Mouse (Mus musculus) erythroid progenitor cell, adult 5-6 weeks (primary cell): ENCODE data around the gene Pnmt. TPM values are rescaled to one million over a fixed set of nuclear protein-coding genes. Genes with fewer than 3 reads are reported as not detected.
A peak's percentile ranks its signal among the peaks of the same experiment; 100 is the strongest.
"Not testable (repeated sequence)": the region's sequence is repeated elsewhere in the genome, so short reads cannot be mapped to it uniquely, and the experiment has no call there.

Experiments used
- ATAC-seq: replicated peaks from 2 replicates; pipeline ENCODE4 v1.8.0; 2016; ENCODE audit warnings: moderate number of reproducible peaks, mild to moderate bottlenecking, moderate TSS enrichment, inconsistent platforms; ENCODE audit not compliant: poor library complexity, low FRiP score, severe bottlenecking
- total RNA-seq, 2 experiments: library from RNA; stranded (forward) in 1 of 2; stranded (reverse) in 1 of 2; fragments of 150-400 nt in 1 of 2; fragments of 186-747, 209-891 nt in 1 of 2; gene quantifications; 2 replicates each; pipeline versions ENCODE4 v1.2.3 to v1.2.4; 2015 to 2017; ENCODE audit warnings: low replicate concordance in 2 of 2

The Pnmt gene
- total RNA-seq, 2 experiments from 2014 or later = not detected

- no peak for ATAC-seq
Observed at GRCm38 (mm10) chr11:98381651-98382050, 4.6 kb upstream of the Pnmt start.

DNA sequence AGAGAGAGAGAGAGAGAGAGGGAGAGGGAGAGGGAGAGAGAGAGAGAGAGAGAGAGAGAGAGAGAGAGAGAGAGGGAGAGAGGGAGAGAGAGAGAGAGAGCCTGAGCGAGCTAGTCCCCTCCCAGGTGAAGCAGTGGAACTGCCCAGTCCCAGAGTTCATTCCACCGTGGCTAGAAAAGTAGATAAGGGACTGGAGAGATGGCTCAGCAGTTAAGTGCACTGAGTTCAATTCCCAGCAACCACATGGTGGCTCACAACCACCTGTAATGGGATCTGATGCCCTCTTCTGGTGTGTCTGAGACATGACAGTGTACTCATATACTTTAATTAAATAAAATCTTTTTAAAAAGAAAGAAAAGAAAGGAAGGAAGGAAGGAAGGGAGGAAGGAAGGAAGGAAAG is 3.8 kb upstream of the Pnmt start:
- not testable (repeated sequence) for ATAC-seq

DNA sequence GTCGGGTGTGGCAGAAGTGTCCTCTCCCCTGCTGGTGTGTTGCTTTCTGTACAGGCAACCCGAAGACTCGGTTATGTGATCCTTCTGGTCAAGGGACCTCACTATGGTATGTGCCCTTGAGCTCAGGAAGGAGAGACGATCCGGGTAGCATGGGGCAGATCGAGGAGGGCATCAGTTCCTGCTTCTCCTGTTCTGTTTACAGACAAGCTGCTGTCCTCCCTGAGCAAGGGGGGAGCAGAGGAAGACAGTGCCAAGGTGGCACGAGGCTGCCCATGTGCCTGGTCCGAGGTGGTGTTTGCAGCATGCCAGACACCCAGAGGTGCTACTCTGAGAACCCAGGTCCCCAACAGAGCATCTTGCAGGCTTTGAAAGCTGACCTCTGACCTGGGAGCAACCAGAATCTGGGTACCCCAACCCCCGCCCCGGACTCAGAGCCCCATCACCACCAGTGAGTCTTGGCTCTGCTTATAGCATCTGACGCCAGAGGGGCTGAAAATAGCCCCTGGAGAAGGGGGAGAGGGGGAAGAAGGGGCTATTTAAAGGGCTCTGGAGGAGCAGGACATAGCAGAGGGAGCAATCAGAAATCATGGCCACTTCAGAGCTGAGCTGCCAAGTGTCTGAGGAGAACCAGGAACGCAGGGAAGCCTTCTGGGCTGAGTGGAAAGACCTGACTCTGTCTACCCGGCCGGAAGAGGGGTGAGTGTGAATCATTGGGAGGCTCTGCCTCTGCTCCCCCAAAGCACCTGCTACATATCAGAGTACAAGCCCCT is 2.8 kb upstream of the Pnmt start, which contains the start of gene Tcap:
TSS of gene Tcap (plus strand) at position 551 of the 770 bp plus-strand sequence.
- ATAC-seq = no peak

DNA sequence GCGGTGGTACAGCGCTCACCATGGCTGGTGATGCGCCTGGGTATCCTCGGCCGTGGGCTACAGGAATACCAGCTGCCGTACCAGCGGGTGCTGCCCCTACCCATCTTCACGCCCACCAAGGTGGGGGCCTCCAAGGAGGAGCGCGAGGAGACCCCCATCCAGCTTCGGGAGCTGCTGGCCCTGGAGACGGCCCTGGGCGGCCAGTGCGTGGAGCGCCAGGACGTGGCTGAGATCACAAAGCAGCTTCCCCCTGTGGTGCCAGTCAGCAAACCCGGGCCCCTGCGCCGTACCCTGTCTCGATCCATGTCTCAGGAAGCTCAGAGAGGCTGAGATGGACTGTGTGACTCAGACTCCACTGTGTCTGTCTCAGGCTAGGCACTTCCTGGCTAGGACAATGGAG is 2.0 kb upstream of the Pnmt start:
- no peak for ATAC-seq

DNA sequence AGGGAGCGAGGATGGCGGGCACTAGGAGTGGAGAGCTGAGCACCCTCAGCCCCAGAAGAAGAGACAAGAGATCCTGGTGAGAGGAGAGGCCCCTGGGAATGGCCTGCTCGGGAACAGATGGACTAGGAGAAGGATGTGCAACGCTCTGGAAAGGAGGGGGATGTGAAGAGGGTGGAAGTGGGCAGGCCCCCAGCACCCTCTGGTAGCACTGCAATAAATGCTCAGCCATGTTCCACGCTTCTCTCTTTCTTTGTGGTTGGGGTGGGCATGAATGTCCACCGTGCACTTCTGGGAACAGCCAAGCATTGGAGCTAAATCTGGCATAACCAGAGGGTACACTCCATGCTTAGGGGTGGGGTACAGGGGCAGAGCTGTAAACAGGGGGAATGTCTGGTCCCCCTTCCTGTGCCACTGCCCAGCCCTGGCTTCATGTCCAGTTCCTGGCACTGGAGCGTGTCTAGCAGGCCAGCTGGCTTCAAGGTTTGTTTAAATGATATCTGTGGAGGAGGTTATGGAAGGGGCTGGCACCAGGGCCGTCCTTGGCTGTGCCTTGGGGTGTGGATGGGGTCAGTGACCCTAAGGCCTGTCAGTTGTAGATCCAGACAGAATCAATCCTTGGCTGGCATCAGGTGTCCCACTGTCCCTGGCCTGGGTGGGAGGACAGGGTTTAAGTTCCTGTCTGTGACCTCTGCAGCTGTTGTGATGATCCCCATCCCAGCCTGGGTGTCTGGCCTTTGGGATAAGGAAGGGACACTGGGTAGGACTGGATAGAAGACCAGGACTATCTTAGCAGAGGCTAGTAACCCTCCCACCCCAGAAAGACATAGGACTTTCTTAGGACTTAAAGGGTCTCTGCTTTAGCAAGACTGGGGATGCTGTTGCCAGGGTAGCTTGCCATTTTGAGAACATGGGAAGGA is 1.3 kb upstream of the Pnmt start:
- no peak for ATAC-seq

DNA sequence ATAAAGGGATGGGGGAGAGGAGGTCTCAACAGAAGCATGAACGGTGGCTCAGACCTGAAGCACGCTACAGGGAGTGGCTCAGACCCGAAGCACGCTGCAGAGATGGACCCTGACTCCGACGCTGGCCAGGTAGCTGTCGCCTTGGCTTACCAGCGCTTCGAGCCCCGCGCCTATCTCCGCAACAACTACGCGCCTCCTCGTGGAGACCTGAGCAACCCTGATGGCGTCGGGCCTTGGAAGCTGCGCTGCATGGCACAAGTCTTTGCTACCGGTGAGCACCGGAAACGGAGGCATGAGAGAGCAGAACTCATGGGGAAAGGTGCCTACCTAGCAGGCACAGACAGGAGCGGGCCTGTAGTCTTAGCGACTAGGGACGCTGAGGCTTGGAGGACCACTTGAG is 346 bp downstream of the Pnmt start:
- no peak for ATAC-seq

- no peak for ATAC-seq
Observed at GRCm38 (mm10) chr11:98387056-98387577, 867 bp downstream of the Pnmt start.

DNA sequence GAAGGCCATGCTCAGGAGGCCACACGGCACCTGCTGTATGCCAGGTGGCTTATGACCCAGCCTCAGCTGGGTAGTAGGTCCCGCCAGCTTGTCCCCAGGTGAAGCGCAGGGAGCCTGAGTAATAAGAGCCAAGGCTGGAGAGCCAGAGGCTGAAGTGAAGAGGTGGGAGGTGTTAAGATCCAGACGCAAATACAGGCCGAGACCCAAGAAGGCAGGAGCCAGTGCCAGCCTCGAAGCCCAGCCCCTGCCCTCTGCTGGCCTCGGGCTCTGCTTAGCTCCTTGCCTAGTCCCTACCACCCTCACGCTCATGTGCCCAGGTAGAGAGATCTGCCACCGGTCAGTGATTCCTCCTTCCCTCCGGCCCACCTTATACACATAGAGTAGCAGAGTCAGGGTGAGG is 2.0 kb downstream of the Pnmt start:
- no peak for ATAC-seq

DNA sequence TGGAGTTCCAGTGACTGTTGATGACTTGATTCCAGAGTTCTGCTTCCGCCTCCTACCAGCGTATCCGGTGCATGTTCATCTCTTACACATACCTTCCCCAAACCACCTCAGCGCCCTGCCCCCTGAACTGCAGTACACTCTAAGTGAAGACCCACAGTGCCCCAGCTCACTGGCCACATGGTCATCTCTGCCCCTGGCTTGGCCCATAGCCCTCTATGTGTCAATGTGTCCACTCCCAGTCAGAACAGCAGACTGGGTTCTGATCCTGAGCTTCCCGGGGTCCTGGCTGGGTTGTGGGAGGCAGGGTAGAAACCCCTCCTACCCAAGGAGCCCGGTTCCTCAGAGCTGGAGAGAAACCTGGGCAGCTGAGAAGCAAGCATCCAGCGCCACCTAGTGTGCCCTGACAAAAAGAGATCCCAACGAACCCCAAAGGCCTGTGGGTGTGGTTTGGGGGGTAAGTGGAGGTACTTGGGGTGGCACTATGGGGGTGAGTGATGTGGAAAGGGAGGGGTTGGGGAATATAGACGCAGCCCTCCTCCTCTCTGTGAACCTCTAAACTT is 3.1 kb downstream of the Pnmt start:
- ATAC-seq = no peak

GRCm38 (mm10) chr11:98390141-98390540 is 3.9 kb downstream of the Pnmt start:
- no peak for ATAC-seq

GRCm38 (mm10) chr11:98392034-98392433 is 5.8 kb downstream of the Pnmt start:
- ATAC-seq = no peak

- ATAC-seq = peak; percentile 87
Observed at GRCm38 (mm10) chr11:98392645-98393044, 6.4 kb downstream of the Pnmt start.

- ATAC-seq = peak; percentile 70
Observed at GRCm38 (mm10) chr11:98393317-98393716, 7.1 kb downstream of the Pnmt start.

GRCm38 (mm10) chr11:98394301-98394700 is 8.1 kb downstream of the Pnmt start:
- ATAC-seq = no peak

DNA sequence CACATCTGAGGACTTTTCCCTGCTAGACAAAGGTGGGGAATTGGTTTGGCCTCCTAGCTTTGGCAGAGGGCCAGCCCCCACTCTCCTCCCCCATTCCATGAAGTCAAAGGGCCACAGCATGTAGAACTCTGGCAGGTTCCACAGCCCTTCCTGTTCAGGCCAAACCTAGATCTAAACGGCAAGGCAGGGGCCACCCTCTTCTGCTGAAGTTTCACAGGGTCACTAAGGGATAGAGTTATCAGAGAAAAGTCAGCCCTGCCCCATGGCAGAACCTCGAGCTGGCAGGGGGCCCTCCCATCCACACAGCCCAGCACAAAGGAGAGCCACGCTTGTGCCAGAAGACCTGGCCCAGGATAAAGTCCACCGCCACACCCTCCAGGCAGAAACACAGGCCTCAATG is 8.8 kb downstream of the Pnmt start:
- peak; percentile 21 for ATAC-seq

DNA sequence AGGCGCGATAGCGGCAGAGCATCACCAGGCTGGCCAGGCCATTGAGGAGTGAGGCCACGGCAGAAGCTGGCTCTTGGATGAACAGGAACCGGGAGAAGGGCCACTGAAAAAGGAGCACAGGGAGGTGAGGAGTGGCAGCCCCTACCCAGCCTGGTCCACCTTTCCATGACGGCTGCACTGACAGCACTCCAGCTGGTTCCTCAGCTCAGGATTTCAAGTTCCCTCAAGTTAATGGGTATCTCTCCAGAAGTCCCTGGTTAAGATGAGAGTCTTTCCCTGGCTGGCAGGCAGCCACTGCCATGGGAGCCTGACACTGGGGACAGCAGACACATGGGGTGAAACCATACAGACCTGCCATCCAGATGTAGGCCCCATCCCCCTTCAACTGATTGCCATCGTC is 11.7 kb downstream of the Pnmt start:
- no peak for ATAC-seq

- peak; percentile 91 for ATAC-seq
Observed at GRCm38 (mm10) chr11:98400161-98400726, 14.0 kb downstream of the Pnmt start, which contains the start of gene Pgap3. TSS of gene Pgap3 (minus strand) at chr11:98400490.

DNA sequence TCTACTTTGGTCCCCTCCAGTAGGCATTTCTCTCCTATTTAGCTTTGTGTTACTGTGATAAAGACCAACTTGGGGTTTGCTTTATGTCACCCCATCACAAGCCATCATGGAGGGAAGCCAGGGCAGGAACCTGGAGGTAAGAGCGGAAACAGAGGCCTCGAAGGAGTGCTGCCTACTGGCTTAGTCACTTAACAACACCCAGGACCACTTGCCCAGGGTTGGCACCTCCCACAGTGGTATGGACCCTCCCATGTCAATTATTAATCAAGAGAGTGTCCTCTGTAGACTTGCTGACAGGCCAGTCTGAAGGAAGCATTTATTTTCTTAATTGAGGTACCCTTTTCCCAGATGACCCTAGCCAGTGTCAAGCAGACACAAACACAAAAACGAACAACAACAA is 14.6 kb downstream of the Pnmt start:
- no peak for ATAC-seq

- no peak for ATAC-seq
Observed at GRCm38 (mm10) chr11:98406621-98407020, 20.4 kb downstream of the Pnmt start.

DNA sequence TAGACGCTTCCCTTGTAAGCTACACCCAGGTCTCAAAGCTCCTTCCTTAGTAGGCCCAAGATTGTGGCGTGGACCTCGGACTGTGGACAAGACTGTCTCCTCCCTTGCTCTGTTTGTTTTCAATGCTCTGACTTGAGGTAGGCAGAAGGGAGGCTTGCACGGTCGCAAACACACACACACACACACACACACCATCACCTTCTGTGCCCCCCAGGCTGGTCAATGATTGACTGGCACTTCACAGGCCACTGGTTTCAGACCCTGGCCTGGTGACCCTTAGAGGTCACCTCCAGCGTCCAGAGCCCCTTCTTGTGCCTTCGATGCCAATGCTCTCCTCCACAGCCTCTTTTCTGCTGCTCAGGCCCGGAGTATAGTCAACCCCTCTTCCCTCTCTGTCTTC is 22.6 kb downstream of the Pnmt start:
- no peak for ATAC-seq
